Mouse (Mus musculus) spleen, postnatal 36 days (tissue): Measurements from ENCODE around the gene Gmppb.
A peak's percentile ranks its signal among the peaks of the same experiment; 100 is the strongest.
"Not testable (repeated sequence)": the region's sequence is repeated elsewhere in the genome, so short reads cannot be mapped to it uniquely, and the experiment has no call there.

Source experiments
- DNase-seq, 2 experiments: peaks; one replicate each; pipeline ENCODE4 v3.0.0; 2022; ENCODE audit warnings: low spot score in 2 of 2, mixed read lengths in 1 of 2

Gmppb gene

GRCm38 (mm10) chr9:108049016-108049455 is at the start of gene Gmppb:
Gene Gmppb (plus strand): TSS chr9:108049242.
- peak; percentile 98 for DNase-seq

DNA sequence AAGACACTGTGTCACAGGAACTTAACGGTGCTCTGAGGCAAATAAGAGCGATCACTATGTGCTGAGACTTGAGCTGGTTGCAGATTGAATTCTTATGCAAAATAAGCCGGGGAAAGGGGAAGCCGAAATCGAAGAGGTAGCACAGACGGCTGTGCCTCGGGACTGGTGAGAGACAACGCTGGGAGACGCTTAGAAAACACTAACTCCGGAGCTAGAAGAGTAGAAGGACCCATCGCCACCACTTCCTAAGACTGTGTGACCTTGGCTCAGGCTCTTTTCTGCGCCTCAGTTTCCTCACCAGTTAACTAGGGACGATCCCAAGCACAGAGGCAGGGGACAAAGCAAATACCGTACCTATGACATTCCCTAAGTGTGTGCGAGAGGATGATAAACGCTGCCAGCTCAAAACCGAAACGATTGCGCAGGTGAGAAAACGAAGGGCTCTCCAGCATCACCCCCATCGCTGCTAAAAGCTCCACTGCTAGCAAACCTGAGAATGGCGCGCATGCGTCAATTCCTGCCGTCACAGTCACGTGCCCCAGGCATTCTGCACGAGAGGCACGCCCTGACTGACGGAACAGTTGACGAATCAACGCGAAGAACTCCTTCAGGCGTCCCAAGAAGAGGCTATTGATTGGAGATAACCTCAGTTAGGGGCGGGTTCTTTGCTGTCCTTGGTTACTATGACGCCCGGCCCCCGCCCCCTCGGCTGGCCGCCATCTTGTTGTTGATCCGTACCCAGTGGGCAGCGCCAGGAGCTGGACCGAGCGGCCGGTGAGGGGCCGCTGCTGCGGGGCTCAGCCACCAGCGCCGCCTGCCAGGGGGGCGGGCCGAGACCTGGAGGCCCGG is 46.9 kb upstream of the Gmppb start, which contains the start of gene Ip6k1:
Gene Ip6k1 (plus strand): TSS at position 580 of the 849 bp plus-strand sequence.
- peak; percentile 100 for DNase-seq

GRCm38 (mm10) chr9:108002778-108003530 is 46.1 kb upstream of the Gmppb start:
- no peak for DNase-seq

GRCm38 (mm10) chr9:108003531-108003890 is 45.5 kb upstream of the Gmppb start:
- peak in 1 of 2 experiments; percentile 11 for DNase-seq

- DNase-seq: no peak
Observed at GRCm38 (mm10) chr9:108008041-108008440, 41.0 kb upstream of the Gmppb start.

DNA sequence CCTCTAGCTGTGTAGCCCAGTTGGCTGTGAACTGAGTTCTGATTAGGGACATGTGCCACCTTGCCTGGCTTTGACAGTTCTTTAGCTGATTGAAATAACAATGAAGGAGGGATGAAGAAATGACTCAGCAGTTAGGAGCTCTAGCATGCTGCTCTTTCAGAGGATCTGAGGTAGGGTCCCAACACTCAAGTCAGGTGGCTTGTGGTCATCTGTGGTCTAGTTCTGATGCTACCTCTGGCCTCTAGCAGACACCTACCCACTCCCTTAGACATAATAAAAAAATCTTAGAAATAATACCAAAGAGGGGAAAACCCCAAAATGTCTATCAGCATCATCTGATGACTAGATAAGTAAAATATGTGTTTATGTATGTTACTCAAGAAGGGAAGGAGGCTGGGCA is 38.7 kb upstream of the Gmppb start:
- no peak for DNase-seq

GRCm38 (mm10) chr9:108013577-108013976 is 35.5 kb upstream of the Gmppb start:
- not testable (repeated sequence) for DNase-seq

GRCm38 (mm10) chr9:108017127-108017526 is 31.9 kb upstream of the Gmppb start:
- no peak for DNase-seq

GRCm38 (mm10) chr9:108020741-108021140 is 28.3 kb upstream of the Gmppb start:
- DNase-seq: no peak

DNA sequence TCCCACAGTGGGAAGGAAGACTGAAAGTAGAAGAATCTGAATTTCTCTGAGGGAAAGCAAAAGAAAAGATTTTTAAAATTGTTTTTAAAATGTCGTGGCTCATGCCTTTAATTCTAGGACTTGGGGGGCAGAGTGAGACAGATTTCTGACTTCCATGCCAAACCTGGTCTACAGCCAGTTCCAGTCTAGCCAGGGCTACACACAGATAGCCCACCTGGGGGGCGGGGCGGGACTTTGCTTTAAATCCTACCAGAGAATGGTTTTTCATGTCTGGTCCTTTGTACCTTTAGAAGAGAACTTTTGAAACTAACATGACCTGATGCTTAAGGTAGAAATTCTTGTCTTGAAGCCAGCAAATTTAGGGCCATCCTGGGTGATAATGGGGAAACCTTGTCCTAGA is 25.8 kb upstream of the Gmppb start:
- no peak for DNase-seq

DNA sequence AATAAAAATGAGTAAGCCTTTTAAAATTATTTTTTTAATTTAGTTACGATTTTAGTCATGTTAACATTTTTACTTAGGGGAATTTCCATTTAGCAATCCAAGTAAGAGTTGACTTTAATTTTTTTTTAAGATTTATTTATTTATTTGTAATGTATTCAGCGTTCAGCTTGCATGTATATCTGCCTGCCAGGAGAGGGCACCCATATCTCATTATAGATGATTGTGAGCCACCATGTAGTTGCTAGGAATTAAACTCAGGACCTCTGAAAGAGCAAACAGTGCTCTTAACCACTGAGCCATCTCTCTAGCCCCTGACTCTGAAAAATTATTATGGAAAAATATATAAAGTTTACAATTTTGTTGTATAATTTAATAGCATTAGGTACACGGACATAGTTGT is 22.5 kb upstream of the Gmppb start:
- no peak for DNase-seq

GRCm38 (mm10) chr9:108027867-108028266 is 21.2 kb upstream of the Gmppb start:
- DNase-seq: no peak

GRCm38 (mm10) chr9:108032126-108032525 is 16.9 kb upstream of the Gmppb start:
- DNase-seq: no peak

DNA sequence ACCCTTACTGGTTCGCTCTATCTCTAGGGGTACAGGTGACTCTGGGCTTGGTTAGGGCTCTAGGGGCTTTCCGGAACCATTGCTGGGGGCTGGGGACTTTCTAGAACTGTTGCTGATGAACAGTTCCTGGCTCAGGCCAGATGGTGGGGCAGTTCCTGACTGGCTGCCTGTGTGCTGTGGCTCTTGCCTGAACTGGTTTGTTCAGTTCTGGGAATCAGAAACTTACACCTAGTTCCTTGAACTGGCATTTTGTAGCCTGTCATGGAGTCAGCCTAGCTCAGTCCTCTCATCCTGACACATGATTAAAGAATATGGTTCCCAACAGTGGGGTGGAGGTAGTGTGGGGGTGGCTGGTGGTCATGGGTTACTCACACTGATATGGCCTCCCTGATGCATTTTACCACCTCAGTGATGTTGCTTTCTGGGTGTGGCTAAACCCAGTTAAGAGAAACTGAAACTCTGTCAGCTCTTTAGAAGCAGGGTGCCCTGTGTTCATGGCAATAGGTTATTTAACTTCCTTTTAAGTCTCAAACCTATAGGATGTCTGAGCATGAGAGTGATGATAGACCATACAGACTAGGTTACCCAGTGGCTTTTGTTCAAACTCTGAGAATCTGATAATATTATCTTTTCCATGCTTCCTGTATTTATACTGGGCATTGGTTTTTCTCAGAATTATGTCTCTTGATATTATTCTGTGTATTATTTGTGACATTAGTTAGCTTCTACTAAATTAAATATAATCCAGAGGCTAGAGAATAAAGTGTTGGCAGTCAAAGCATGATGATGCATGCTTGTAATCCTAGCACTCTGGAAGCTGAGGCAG is 13.5 kb upstream of the Gmppb start:
- DNase-seq: peak in 1 of 2 experiments; percentile 9

GRCm38 (mm10) chr9:108044751-108045492 is 4.1 kb upstream of the Gmppb start:
- no peak for DNase-seq

DNA sequence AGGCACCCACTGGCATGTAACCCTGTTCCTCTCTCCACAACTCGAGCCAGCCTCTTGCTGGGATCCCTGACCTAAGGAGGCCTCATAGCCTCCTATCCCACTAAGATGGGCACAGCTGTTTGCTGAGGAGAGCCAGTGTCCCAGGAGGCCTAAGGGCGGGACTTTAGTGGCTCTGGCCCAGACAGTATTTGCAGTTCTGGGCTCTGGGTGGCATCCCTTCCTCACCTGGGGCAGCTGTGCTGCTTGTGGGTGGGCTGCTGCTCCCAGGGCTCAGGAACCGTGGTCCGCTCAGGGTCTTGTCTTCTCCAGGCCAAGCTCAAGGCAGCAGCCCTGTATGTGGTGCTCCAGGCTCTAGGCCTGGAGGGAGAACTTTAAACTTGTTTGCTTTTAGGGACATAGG is 2.5 kb upstream of the Gmppb start:
- DNase-seq: no peak

- DNase-seq: no peak
Observed at GRCm38 (mm10) chr9:108047601-108048565, 1.2 kb upstream of the Gmppb start.

GRCm38 (mm10) chr9:108048566-108048955 is 481 bp upstream of the Gmppb start:
- DNase-seq: no peak

GRCm38 (mm10) chr9:108049561-108050251 is 664 bp downstream of the Gmppb start:
- no peak for DNase-seq
